Mouse (Mus musculus) kidney, postnatal 14 days (tissue): Measurements from ENCODE around the gene Galnt10.

ENCODE experiments used
- DNase-seq: peaks from one replicate; pipeline ENCODE4 v3.0.0; 2022; ENCODE audit warnings: mixed read lengths

Gene Galnt10

GRCm38 (mm10) chr11:57644245-57645017, 811 bp upstream of the Galnt10 start:
- peak; percentile 44 for DNase-seq

DNA sequence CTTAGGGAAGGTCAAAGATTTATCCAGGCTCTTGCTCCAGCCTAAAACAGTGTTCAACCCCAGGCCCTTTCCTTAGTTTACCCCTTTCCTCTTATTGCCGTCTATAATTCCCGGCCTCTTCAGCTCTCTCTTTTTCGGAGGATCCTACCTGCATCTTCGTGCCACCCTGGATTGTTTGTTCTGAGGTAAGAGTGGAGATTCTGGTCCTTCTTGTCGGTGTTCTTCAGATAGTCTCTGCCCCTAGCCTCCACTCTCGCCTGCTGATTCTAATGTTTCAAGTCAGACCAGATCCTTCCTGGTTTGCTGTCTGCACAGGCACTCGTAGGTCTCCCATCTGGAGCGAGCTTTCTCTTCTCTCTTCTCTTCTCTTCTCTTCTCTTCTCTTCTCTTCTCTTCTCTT, 605 bp downstream of the Galnt10 start:
- no peak for DNase-seq

DNA sequence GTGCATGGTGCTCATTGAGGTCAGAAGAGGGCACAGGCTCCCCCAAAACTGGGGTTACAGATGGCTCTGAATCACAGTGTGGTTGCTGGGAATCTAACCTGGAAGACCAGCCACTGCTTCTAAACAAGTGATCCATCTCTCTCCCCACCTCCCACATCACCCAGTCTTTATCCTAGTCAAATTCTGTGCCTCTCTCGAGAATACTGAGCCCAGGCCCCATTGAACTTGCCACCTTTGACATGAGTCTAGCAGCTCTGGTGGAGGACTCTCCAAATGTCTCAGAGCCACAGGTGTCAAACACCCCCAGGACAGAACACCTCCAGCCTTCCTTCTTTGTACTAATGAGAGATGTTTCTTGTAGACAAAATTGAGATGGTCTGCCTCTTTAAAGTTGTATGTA, 1.2 kb downstream of the Galnt10 start:
- DNase-seq, result no peak

DNA sequence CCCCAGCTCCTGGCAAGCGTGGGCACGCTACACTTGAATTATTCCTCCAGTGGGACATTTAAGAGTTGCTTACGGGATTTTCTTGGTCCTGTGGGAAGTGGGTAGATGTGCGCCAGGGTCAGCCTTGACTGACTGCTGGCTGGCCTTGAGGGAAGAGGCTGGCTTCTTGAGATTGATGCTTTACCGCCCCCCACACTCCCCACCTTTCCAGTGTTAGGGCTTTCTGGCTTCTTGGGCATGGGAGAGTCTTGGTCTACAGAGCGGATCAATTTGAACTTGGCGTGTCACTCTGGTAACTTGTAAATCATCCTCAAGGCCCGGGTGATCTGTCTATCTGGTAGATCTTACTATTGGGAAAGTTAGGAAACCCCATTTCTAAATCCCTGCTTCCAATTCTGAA, 1.7 kb downstream of the Galnt10 start:
- DNase-seq, result no peak

- DNase-seq, result no peak
Measured at GRCm38 (mm10) chr11:57647446-57647845, 2.2 kb downstream of the Galnt10 start.

DNA sequence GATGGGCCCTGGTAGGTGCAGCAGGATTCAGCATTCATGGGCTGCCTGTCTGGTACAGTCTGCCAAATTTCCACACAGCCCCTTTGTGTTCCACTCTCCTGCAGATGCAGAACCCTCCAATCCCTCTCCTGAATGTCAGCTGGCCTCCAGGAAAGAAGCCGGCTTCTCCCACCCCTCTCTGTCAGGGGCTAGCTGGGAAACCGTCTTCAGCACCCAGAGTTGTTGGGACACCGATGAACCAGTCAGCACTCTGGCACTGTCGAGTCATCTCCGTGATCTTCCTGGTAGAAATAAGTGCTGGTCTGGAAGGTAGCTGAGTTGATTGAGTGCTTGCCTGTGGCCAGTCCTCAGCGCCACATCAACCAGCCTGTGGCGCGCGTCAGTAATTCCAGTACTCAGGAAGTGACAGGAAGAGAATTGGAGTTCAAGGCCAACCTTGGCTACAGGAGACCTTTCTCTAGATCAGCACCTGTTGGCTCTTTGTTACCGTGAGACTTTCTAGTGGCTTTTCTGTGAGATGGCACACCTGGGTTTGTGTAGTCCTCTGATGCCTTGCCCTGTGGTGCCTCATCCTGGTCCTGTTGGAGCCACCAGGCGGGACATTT, 3.1 kb downstream of the Galnt10 start:
- DNase-seq, result no peak

DNA sequence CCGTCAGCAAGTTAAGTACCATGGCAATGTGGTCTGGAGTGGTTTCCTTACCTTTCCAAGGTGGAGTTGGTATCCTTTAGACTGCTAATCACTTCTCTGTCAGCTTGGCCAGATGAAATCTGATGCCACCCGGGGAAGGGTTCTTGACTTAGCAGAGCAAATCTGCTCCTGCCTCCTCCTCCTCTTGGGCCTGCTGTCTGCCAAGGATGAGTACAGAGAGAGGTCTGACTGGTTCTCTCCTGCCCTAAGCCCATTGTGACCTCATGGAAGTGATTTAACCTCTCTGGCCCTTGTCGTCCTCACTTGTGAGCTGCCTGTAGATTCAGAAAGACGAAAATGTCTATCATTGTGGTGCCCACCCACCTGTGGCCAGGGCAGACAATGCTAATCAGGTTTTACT, 4.0 kb downstream of the Galnt10 start:
- DNase-seq, result no peak

GRCm38 (mm10) chr11:57649671-57650070, 4.4 kb downstream of the Galnt10 start:
- DNase-seq, result no peak

- DNase-seq, result no peak
Measured at GRCm38 (mm10) chr11:57650867-57651266, 5.6 kb downstream of the Galnt10 start.

GRCm38 (mm10) chr11:57651281-57651810, 6.1 kb downstream of the Galnt10 start:
- no peak for DNase-seq

GRCm38 (mm10) chr11:57652206-57652922, 7.1 kb downstream of the Galnt10 start:
- no peak for DNase-seq

DNA sequence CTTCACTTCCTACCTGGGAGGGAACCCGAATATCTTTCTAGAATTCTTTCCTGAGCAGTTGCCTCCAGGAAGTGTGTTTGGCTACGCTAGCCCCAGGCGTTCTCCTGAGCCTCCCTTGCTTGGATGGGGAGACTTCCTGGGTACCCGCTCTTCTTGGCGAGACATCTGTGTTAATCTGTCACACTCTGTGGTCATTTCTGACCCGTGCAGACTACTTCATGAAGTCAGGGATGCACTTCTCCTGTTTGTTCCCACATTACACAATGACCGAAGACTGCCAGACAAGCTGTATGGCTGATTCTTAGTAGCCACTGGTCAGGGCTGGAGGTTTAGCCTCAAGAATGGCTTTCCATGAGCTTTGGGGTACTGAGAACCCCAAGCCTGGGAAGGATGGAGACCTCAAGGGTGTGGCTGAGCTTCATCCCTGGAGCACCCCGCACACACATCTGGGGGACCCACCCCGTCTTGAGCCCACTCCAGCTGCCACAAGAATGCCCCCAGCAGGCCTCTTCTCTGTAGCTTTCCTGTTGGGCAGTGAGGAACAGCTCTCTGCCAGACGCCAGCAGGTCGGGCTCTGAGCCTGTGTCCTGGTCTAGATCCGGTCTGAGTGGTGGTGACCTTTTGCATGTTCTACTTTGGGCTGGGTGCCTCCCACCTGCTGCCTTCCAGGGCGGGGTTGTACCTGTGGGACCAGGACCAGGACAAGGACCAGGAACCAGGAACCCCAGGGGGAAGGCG, 7.8 kb downstream of the Galnt10 start:
- DNase-seq, result no peak

DNA sequence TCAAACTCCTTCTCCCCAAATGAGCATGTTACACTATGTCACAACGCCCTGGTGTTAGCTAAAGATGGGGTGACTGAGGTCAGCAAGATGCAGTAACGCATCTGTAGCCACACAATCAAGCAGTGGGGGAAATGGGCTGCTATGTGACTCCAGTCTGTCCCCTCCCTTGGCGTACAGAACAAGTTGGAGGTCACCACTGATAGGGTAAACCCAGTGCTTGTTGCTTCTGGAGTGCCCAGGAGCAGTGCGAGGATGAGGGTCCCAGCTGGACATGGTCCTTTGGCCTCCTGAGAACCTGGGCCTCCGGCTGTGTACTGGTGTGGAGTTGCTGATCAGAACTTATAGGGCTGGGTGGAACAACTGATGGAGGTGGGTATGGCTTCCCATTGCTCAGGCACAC, 8.6 kb downstream of the Galnt10 start:
- no peak for DNase-seq

DNA sequence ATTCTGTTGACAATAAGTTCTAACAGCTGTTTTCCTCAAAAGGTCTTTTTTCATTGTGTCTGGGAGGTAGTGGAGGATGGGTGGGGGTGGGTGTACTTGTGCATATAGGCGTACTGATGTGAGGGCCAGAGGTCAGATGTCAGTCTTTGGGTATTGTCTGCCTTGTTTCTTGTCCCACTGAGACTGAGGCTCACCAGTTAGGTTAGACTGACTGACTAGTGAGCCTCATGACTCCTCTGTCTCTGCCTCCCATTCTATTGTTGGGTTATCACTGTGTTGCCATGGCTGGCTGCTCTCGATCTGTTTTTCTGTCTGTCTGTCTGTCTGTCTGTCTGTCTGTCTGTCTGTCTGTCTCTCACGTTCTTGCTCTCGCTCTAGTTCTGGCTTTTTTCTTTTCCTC, 9.1 kb downstream of the Galnt10 start:
- DNase-seq, result no peak

DNA sequence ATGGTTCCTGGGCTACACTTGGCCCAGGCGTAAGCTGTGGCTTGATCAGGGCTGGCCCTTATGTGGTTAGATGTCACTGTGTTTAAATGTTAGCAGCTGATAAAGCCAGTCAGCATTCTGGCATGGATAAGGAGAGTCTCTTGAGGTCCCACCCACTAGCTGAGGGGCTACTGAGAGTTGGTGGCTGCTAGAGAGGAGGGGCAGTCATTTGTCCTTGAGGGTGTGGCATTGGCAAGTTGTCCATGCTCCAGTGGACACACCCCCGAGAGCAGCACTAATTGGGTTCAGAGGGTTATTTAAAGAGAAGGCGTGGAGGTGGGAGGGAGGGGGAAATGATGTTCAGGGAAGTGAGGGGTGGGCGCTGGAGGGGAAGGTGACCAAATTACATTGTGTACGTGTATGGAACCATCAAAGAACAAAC, 9.7 kb downstream of the Galnt10 start:
- DNase-seq, result no peak

DNA sequence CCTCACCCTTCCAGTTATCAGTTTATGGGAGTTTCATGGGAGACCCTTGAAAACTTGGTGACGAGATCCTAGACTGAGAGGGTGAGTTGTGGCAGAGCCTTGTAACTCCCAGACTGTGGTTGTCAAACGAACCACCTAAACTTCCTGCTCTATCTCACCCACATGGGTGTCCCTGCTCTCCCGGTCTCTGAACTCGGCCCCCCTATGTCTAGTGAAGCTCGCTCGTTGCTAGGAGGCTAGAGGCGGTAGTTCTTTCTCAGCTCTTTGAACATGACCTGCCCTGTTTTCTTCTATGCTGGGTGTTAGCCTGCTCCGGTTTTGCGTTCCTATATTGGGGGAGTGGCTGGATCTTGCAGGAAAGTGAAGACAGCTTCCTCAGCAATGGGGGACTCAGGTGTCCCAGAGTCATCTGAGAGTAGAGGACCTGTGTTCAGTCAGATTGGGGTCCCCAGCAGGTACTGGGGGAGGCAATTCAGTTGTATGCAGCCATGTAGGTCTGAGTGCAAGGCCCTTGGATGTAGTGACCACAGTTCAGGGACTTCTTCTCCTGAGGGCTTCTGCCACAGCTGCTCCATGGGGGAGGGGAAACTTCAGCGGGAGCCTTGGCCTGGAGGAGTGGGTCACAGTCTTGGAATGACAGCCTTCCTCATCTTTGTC, 10.6 kb downstream of the Galnt10 start:
- no peak for DNase-seq

DNA sequence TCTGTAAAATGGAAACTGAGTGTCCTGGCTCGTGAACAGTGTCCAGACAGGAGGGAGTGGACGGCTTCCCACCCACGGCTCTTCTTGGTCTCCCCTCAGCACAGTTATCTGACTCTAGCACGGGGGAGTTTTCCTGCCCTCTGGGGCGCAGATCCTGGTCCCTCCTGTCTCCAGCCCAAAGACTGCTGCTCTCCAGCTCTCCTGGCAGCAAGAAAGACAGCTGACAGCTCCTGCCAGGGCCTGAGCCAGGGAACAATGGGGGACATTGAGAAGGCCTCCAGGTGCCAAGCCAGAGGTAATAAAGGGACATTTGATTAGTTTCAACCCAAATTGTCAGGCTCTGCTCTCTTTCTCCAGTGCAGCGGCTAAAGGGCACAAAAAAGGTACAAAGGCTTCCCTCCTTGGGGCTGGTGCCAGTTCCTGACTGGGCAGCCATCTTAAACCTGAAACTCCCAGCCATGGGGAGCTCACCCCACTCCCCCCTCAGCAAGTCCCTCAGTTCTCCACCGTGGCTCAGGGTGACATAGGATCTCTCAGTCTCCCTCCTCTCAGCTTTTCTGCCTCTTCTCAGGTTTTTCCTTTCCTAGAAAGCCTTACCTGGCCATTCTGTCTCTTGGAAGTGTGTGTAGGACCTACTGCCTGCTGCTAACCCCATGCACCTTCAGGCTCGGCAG, 11.5 kb downstream of the Galnt10 start:
- no peak for DNase-seq

GRCm38 (mm10) chr11:57657370-57658072, 12.3 kb downstream of the Galnt10 start:
- DNase-seq, result no peak

GRCm38 (mm10) chr11:57658214-57658613, 13.0 kb downstream of the Galnt10 start:
- no peak for DNase-seq

DNA sequence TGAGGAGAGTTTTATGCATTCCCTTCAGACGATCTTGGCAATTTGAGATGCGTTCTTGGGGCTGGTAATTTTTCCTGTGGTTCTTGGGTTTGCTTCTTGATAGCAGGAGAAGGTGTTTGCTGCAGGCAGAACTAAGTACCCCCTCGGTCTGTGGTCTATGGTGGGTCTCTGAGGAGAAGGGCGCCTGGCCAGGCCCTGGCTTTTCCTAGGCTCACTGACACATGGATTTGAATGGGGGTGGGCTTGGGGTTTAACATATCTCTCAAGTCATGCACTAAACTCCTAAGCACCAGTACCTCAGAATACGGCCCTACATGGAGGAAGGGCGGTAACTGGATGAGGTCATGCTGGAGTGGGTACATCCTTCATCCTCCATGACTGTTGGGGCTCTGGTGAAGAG, 13.5 kb downstream of the Galnt10 start:
- DNase-seq, result no peak

DNA sequence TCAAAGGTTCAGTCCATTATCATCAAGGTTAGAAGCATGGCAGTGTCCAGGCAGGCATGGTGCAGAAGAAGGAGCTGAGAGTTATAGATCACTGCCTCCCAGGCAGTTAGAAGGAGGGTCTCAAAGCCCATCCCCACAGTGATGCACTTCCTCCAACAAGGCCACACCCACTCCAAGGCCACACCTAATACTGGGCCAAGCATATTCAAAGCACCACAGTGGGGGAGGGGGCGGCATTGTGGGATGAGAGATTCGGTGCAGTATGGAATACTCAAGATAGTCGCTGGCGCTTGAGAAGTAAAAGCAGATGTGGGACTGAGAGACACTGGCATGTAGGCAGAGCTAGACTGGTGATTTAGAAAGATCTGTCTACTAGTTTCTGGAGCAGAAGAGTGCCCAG, 14.9 kb downstream of the Galnt10 start:
- no peak for DNase-seq
